Mouse (Mus musculus) T-helper 2 cell (primary cell): Measurements from ENCODE around the gene R3hcc1l.

Source experiments
- in situ Hi-C: fragments of 300-600 bp; cut with MboI, MseI; formaldehyde crosslinking; loops from one replicate; pipeline ENCODE4 v1.15.1; 2025; ENCODE audit warnings: high pct_unique_total_duplicates

R3hcc1l gene

GRCm38 (mm10) chr19:42597286-42597685, 78.7 kb downstream of the R3hcc1l start:
- in situ Hi-C loops = no loop called here

DNA sequence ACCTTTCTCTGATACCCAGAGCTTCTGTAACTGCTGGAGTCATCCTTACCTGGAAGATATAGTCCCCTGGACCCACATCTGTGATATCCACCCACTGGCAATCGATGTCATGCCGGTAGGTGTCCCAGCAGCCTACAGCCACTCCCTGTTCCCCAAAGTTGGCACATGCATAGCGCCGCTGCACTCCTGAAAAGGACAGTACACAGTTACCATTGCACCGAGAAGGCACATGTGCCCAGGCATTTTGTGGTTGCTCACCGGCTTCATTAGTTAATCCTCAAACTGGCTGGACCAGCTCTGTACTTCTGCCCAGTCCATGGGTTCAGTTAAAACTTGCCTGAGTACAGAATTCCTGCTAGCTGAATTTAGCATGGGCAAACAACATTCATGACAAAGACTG, 79.3 kb downstream of the R3hcc1l start:
- in situ Hi-C loops = no loop called here

- in situ Hi-C loops = no loop called here
Measured at GRCm38 (mm10) chr19:42599891-42600290, 81.3 kb downstream of the R3hcc1l start.

- in situ Hi-C loops = no loop called here
Measured at GRCm38 (mm10) chr19:42600591-42600990, 82.0 kb downstream of the R3hcc1l start.

DNA sequence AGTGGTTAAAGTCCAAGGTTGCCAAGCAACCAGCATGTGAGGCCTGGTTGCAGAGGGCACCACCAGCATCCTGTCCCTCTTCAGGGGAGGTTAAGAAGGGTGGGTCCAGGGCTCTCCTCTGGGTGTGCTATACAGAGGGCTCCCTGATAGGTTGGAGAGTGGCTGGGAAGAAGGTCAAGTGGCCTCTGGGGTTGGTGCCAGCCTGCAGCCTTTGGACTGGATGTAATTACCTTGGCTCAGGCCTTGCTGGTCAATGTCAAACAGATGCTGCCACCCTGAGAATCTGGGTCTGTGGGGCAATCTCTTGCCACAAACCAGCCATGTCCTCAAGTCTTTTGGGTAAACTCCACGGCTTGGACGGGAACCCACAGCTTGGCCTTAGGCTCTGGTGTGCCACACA, 82.9 kb downstream of the R3hcc1l start:
- in situ Hi-C loops = no loop called here

GRCm38 (mm10) chr19:42602041-42602440, 83.5 kb downstream of the R3hcc1l start:
- in situ Hi-C loops = no loop called here

DNA sequence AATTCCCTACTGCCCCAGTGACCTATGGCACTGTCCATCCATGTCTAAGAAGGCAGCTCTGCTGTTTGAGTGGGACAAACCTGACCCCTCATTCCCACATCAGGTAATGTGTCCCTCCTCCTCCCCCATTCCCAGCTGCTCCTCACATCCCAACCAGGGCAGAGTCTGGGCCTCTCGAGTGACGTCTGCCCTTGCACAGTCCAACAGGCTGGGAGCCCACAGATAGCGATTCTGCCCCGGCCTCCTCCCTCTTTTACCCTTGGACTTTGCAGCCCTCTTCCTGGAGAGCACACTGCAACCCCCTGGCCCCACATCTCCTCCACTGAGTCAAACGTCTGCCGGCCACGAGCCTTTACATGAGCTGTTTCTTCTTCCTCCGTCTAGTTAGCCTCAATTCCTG, 84.0 kb downstream of the R3hcc1l start:
- in situ Hi-C loops = no loop called here

- in situ Hi-C loops = loop anchor here (5.0 kb wide), 2 partner anchors 71 to 321 kb away; no protein-coding TSS in a partner anchor
Measured at GRCm38 (mm10) chr19:42608082-42608481, 89.5 kb downstream of the R3hcc1l start.

GRCm38 (mm10) chr19:42609716-42610115, 91.2 kb downstream of the R3hcc1l start:
- in situ Hi-C loops = loop anchor here (5.0 kb wide), 2 partner anchors 72 to 322 kb away; no protein-coding TSS in a partner anchor

GRCm38 (mm10) chr19:42611746-42612145, 93.2 kb downstream of the R3hcc1l start:
- in situ Hi-C loops = no loop called here

DNA sequence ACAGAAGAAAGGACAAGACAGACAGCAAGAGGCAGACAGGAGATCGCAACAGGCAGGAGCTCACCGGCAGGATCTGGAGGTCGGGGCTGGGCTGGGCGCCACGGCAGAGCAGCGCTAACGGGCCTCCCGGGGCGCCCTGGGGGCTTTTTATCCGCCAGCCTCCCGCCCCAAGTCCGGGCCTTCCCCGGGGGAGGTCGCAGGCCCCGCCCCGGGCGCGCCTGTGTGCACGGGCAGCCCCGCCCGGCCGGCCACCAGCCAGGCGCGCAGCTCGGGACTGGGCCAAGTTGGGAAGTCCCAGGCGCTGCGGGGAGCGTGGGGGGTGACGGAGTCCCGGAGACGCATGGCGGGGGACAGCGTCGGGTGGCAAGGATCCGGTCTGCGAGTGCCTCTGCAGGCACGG, 94.1 kb downstream of the R3hcc1l start, which contains the start of gene Loxl4:
Loxl4 (minus strand) TSS at position 160 of the 400 bp plus-strand sequence.
- in situ Hi-C loops = no loop called here

DNA sequence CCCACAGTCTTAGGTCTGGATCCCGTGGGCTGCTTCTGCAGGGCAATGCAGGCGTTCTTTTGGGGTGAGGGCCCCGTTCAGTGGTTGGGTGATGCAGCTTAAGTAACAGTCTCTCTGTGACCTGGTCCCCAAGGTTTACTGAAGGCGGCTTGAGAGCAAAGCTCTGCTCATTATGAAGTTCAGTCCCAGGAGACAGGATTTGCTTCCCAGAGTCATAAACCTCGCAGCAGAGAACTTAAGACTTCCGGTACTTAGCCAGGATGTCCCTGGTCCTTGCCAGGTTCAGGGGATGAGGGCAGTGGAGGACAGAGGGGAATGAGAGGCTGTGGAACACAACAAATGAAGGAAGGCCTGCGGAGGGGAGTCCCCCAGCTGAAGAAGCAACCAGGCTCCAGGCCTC, 94.6 kb downstream of the R3hcc1l start:
- in situ Hi-C loops = no loop called here

GRCm38 (mm10) chr19:42613647-42614225, 95.2 kb downstream of the R3hcc1l start:
- in situ Hi-C loops = no loop called here

GRCm38 (mm10) chr19:42628068-42628467, 109.5 kb downstream of the R3hcc1l start:
- in situ Hi-C loops = no loop called here

DNA sequence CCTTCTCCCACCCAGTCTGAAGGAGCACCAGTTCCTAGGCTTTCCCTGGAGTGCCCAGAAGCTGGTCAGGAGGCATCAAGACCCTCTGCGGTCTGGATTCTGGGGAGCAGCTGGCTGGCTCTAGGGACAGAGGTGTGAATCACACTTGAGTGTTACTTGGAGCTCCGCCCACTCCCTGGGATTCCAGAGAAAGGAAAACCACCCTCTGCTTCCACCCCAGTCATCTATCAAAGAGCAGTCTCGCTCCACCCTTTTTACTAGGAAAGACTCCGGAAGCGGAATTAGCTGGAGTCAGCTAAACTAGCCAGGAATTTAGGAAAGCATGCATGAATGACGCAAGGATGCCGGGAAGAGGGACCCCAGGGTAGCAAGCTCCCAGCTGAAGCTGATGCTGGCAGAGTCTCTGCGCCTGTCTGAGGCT, 113.0 kb downstream of the R3hcc1l start:
- in situ Hi-C loops = no loop called here

GRCm38 (mm10) chr19:42632301-42632700, 113.7 kb downstream of the R3hcc1l start:
- in situ Hi-C loops = no loop called here

- in situ Hi-C loops = no loop called here
Measured at GRCm38 (mm10) chr19:42633650-42634049, 115.1 kb downstream of the R3hcc1l start.

DNA sequence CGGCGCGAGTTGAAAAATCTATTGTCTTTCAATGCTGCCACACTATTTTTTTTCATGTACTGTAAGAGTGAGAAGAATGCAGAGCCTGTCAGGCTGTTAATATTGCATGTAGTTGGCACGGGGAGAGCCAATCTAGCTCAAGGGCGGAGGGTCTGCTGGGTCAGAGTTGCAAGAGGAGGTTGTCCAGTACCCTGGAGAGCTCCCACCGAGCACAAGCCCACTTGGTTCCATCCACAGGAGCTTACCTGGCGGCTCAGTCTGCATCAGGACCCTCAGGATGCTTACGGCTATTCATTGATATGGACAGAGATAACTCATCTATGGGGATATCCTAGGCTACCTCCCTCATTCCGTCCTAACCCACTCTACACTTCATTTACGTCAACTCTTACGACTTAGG, 118.1 kb downstream of the R3hcc1l start:
- in situ Hi-C loops = no loop called here

DNA sequence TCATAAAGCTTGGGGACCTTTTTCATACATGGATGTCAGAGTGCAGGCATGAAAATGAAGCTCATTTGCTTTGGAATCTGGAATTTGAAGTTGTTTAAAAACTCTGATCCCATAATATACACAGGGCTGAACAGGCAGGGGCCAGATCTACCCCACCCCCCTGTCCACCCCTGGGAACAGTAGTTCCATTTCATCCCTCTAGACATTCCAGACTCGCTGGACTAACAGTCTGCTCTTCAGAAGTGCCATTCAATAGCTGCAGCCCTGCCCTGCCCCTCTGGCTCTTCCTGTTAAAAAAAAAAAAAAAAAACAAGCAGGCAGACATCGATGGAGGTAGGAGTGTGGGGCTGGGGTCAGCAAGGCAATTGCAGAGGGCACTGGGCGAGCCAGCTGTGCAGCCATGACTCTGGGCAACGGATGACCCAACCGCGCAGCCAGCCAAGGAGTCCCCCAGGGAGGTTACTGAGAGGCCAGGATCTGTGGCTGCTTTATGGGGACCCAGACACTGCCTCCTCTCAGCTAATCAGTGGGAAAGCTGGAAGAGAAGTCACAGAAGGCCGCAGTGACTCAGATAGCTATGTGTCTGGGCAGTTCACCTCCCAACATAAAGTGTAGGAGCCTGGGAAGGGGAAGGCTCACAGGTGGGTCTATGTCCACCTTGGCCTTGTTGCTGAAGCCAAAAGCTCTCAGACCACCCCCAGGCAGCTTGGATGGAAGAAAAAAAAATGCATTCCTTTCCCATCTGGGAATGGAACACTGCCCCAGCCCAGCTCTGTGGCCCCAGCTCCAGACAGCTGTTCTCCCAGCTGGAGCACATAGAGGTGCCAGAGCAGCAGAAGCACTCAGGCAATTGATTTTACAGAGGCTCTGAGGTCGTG, 120.3 kb downstream of the R3hcc1l start:
- in situ Hi-C loops = no loop called here

- in situ Hi-C loops = no loop called here
Measured at GRCm38 (mm10) chr19:42639544-42639943, 121.0 kb downstream of the R3hcc1l start.

- in situ Hi-C loops = no loop called here
Measured at GRCm38 (mm10) chr19:42640211-42640610, 121.7 kb downstream of the R3hcc1l start.
